Mouse (Mus musculus) liver, embryonic 14.5 days (tissue): ENCODE data around the gene Ino80.

Experiments
- CTCF ChIP-seq: IDR thresholded peaks from 2 replicates; pipeline ENCODE4 v1.5.1; 2016; ENCODE audit warnings: antibody characterized with exemption, low read depth, control low read depth
- EP300 ChIP-seq: IDR thresholded peaks from 2 replicates; pipeline ENCODE4 v1.6.1; 2016; ENCODE audit warnings: antibody characterized with exemption, low read depth

DNA sequence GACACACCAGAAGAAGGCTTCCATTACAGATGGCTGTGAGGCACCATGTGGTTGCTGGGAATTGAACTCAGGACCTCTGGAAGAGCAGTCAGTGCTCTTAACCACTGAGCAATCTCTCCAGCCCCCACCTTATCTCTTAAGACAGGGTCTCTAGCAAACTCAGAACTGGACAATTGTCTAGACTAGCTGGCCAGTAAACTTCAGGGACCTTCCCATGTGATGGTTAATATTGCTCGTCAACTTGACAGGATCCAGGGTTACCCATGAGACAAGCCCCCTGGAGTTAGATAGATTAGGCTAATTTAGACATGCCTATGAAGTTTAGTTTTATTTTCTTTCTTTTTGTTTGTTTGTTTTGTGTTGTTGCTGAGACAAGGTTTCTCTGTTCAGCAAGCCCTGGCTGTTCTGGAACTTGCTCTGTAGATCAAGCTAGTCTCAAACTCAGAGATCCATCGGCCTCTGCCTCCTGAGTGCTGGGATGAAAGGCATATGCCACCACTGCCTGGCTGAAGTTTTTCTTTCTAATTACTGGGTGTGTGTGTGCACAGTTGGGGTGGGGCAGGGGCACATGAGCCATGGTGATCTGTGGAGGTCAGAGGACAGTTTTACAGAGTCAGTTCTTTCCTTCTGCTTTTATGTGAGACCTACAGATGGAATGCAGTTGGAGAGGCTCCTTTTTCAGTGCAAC lies 23.6 kb upstream of the Ino80 start:
- TF ChIP-seq CTCF (no peak), EP300 (no peak)
